Mouse (Mus musculus) lung, adult 2 months (tissue): Measurements from ENCODE around the gene 4930578C19Rik.

Experiments
- CTCF ChIP-seq: fragments of 200-500 bp; IDR thresholded peaks from 2 replicates; pipeline ENCODE4 v1.5.1; 2011; ENCODE audit warnings: mild to moderate bottlenecking, low read length, control low read depth; ENCODE audit not compliant: insufficient read depth
- POLR2A ChIP-seq: fragments of 200-500 bp; IDR thresholded peaks from 2 replicates; pipeline ENCODE4 v1.6.1; 2011; ENCODE audit warnings: low read depth, mild to moderate bottlenecking, control low read depth, low read length, borderline replicate concordance; ENCODE audit errors: extremely low read depth

GRCm38 (mm10) chrX:18414560-18414959, 46.6 kb downstream of the 4930578C19Rik start:
- TF ChIP-seq POLR2A (no peak), CTCF (no peak)
